Mouse (Mus musculus) small intestine, adult 2 months (tissue): ENCODE results near the gene Bcl2l11. TPM values are rescaled to one million over a fixed set of nuclear protein-coding genes. Genes with fewer than 3 reads are reported as not detected.

Experiments
- H3K27ac ChIP-seq: fragments of 200-500 bp; 2 replicates; pipeline ENCODE4 v1.5.1; 2012; ENCODE audit warnings: low read depth, low read length, control low read depth, inconsistent platforms; ENCODE audit not compliant: insufficient read depth
- H3K27me3 ChIP-seq: fragments of 200-500 bp; 2 replicates; pipeline ENCODE4 v1.6.1; 2012; ENCODE audit warnings: mild to moderate bottlenecking, moderate library complexity, low read length, inconsistent platforms; ENCODE audit not compliant: control insufficient read depth, insufficient read depth
- H3K36me3 ChIP-seq: fragments of 200-500 bp; 2 replicates; pipeline ENCODE4 v1.6.1; 2012; ENCODE audit warnings: mild to moderate bottlenecking, low read length, control low read depth, inconsistent platforms; ENCODE audit not compliant: control insufficient read depth, insufficient read depth
- H3K4me1 ChIP-seq: fragments of 200-500 bp; 2 replicates; pipeline ENCODE4 v1.6.1; 2012; ENCODE audit warnings: low read length, inconsistent platforms, mixed read lengths; ENCODE audit not compliant: control insufficient read depth, insufficient read depth, insufficient read length
- H3K4me3 ChIP-seq: fragments of 200-500 bp; 2 replicates; pipeline ENCODE4 v1.5.1; 2012; ENCODE audit warnings: low read depth, mild to moderate bottlenecking, control low read depth, inconsistent platforms, low read length, moderate library complexity
- CTCF ChIP-seq: fragments of 200-500 bp; IDR thresholded peaks from 2 replicates; pipeline ENCODE4 v1.5.1; 2012; ENCODE audit warnings: low read depth, mild to moderate bottlenecking, control low read depth, inconsistent platforms, low read length, moderate library complexity, mixed read lengths; ENCODE audit not compliant: insufficient replicate concordance, insufficient read length; ENCODE audit errors: extremely low read depth
- POLR2A ChIP-seq: fragments of 200-500 bp; IDR thresholded peaks from 2 replicates; pipeline ENCODE4 v1.6.1; 2012; ENCODE audit warnings: low read depth, mild to moderate bottlenecking, control low read depth, inconsistent platforms, low read length, moderate library complexity
- WGBS: fragments of 180-500 bp; shearing (Covaris S2); methylation state at CpG from one replicate; pipeline ENCODE4 v1.1.7; 2018; 5-methylcytosine and 5-hydroxymethylcytosine counted together
- polyA plus RNA-seq: library from polyadenylated mRNA; depleted of rRNA; stranded (reverse); fragments of >200 nt; gene quantifications from 2 replicates; pipeline ENCODE4 v1.2.3, GENCODE M21; 2012

The Bcl2l11 gene
- polyA plus RNA-seq, 1 experiment = 7.4 TPM

GRCm38 (mm10) chr2:128139781-128140180, 13.9 kb downstream of the Bcl2l11 start:
- no peak overlapping the region for H3K4me3 ChIP-seq
- H3K36me3 ChIP-seq = peaks cover 1% of the 10 kb centered on the region; the same call in 1 of the 2 replicates
- TF ChIP-seq POLR2A = no peak
- TF ChIP-seq CTCF = no peak
- H3K27ac ChIP-seq = no peak overlapping the region
- no peaks in the 10 kb centered on the region for H3K27me3 ChIP-seq
- 84% methylated on average over 15 of the region's 15 CpGs for WGBS
- H3K4me1 ChIP-seq = peaks cover 2% of the 10 kb centered on the region; the same call in 1 of the 2 replicates

DNA sequence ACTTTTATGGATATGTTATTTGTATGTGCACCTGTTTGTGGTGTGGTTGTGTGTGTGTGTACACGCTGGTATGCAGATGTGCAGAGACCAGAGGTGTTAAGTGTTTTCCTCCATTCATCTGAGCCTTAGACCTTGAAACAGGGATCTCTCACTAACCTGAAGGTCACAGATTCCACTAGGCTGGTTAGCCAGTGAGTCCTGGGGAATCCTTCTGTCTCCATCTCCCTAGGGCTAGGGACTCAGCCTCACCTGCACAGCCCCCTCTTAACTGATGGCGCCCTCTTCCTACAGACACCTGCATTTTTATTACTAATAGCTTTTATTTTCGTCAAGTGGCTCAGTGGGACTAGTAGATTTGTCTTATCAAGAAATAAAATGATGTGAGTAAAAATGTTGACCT, 14.3 kb downstream of the Bcl2l11 start:
- WGBS = 86% methylated on average over 3 of the region's 3 CpGs
- no peak overlapping the region for H3K4me3 ChIP-seq
- no peaks in the 10 kb centered on the region for H3K27me3 ChIP-seq
- TF ChIP-seq POLR2A = no peak
- TF ChIP-seq CTCF = no peak
- no peak overlapping the region for H3K27ac ChIP-seq
- peaks cover 2% of the 10 kb centered on the region; the same call in 1 of the 2 replicates for H3K4me1 ChIP-seq
- H3K36me3 ChIP-seq = no peaks in the 10 kb centered on the region

DNA sequence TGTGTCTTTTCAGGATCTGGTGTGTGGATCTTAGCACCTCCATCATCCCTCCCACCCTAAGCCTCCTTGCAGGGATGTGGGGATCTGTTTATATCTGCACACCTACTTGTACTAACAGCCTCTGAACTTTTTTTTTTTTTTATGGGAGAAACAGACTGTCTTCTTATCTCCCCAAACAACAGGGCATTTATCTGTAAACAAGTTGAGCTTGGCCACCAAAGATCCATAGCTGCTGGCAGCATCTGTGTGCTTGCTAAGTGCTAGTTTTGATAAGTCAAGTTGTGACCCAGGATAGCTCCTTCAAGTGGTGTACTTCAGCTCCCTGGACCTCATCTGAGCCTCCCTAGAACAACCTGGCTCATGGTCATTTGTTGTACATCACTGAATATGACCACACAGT, 18.2 kb downstream of the Bcl2l11 start:
- Histone ChIP-seq H3K27me3 (no peaks in the 10 kb centered on the region), H3K36me3 (peaks cover 11% of the 10 kb centered on the region; the same call in 1 of the 2 replicates), H3K4me3 (no peak overlapping the region), H3K4me1 (no peaks in the 10 kb centered on the region), H3K27ac (no peak overlapping the region)
- TF ChIP-seq POLR2A (no peak), CTCF (no peak)

DNA sequence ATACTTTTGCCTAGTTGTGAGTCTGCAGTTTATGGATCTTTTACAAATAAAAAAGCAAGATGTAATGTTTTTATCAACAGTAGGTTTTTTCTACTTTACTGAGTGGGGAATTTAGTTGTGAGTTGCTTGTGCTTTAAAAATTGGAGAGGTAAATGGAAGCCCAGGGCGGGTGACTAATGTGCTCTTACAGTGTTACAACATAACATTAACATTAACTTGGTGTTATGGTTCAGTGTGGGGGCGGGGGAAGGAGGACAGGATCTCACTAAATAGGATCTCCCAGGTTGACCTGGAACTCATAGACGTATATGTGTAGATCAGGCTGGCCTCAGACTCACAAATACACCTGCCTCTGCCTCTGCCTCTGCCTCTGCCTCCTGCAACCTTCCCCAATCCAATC, 19.6 kb downstream of the Bcl2l11 start:
- TF ChIP-seq POLR2A (no peak), CTCF (no peak)
- Histone ChIP-seq H3K36me3 (peaks cover 14% of the 10 kb centered on the region; the same call in 1 of the 2 replicates), H3K27ac (no peak overlapping the region), H3K4me1 (no peaks in the 10 kb centered on the region), H3K27me3 (no peaks in the 10 kb centered on the region), H3K4me3 (no peak overlapping the region)
- WGBS = 83% methylated on average over 3 of the region's 3 CpGs

GRCm38 (mm10) chr2:128149596-128149995, 23.8 kb downstream of the Bcl2l11 start:
- Histone ChIP-seq H3K4me1 (no peaks in the 10 kb centered on the region), H3K36me3 (peaks cover 14% of the 10 kb centered on the region; the same call in 1 of the 2 replicates), H3K27ac (no peak overlapping the region), H3K27me3 (no peaks in the 10 kb centered on the region), H3K4me3 (no peak overlapping the region)
- WGBS = 93% methylated on average over 5 of the region's 5 CpGs
- TF ChIP-seq POLR2A = no peak
- no peak for TF ChIP-seq CTCF

DNA sequence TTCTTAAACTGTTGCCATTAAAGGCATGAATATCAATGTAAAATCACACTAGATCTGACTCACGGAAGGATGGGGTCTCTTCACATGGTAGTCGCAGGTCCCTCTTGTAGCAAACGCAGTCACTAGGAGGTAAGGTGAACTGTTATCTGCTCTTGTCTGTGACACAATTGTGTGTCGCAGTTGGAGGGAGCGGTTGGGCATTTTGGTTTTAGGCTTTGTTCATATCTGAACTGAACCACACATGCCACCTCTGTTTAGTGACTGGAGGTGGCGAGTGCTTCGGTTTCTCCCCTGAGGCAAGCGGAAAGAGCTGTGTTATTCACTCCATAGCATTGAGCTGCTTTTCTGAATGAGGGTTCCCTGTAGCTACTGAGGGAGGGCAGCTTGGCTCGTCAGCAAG, 26.4 kb downstream of the Bcl2l11 start:
- H3K27ac ChIP-seq = no peak overlapping the region

GRCm38 (mm10) chr2:128152845-128153550, 27.2 kb downstream of the Bcl2l11 start:
- no peak overlapping the region for H3K4me3 ChIP-seq
- 77% methylated on average over 16 of the region's 16 CpGs for WGBS
- H3K36me3 ChIP-seq = peaks cover 10% of the 10 kb centered on the region; the same call in 1 of the 2 replicates
- no peak overlapping the region for H3K27ac ChIP-seq
- no peaks in the 10 kb centered on the region for H3K27me3 ChIP-seq
- no peaks in the 10 kb centered on the region for H3K4me1 ChIP-seq
- TF ChIP-seq POLR2A (no peak), CTCF (no peak)

More for the DNA sequence above, 26.4 kb downstream of the Bcl2l11 start:
- TF ChIP-seq POLR2A = no peak
- TF ChIP-seq CTCF = no peak
- peaks cover 14% of the 10 kb centered on the region; the same call in 1 of the 2 replicates for H3K36me3 ChIP-seq
- H3K4me3 ChIP-seq = no peak overlapping the region
- H3K4me1 ChIP-seq = no peaks in the 10 kb centered on the region
- WGBS = 95% methylated on average over 9 of the region's 9 CpGs
- no peaks in the 10 kb centered on the region for H3K27me3 ChIP-seq
